Mouse (Mus musculus): Measurements from ENCODE around the gene Pex14. TPM values are rescaled to one million over a fixed set of nuclear protein-coding genes. Genes with fewer than 3 reads are reported as not detected.
A peak's percentile ranks its signal among the peaks of the same experiment; 100 is the strongest.

Gene Pex14
- total RNA-seq, 2 experiments from 2014 or later = 22.8 to 24.0 TPM

- no peak for DNase-seq (ENCODE audit: low spot score)
Observed at GRCm38 (mm10) chr4:149057470-149057869, 42.2 kb downstream of the Pex14 start.

GRCm38 (mm10) chr4:149056957-149057356, 42.7 kb downstream of the Pex14 start:
- no peak for DNase-seq (ENCODE audit: low spot score)

GRCm38 (mm10) chr4:149055847-149056246, 43.8 kb downstream of the Pex14 start:
- DNase-seq (ENCODE audit: low spot score) = no peak

GRCm38 (mm10) chr4:149049351-149050159, 50.1 kb downstream of the Pex14 start:
- DNase-seq (ENCODE audit: low spot score) = peak; percentile 17

- DNase-seq (ENCODE audit: low spot score) = no peak
Observed at GRCm38 (mm10) chr4:149048625-149049228, 50.9 kb downstream of the Pex14 start.

- peak; percentile 58 for DNase-seq (ENCODE audit: low spot score)
Observed at GRCm38 (mm10) chr4:149047360-149047759, 52.3 kb downstream of the Pex14 start.

GRCm38 (mm10) chr4:149045885-149046284, 53.8 kb downstream of the Pex14 start:
- no peak for DNase-seq (ENCODE audit: low spot score)

- DNase-seq (ENCODE audit: low spot score) = no peak
Observed at GRCm38 (mm10) chr4:149040289-149040688, 59.4 kb downstream of the Pex14 start.

GRCm38 (mm10) chr4:149037706-149038105, 62.0 kb downstream of the Pex14 start:
- DNase-seq (ENCODE audit: low spot score) = no peak

GRCm38 (mm10) chr4:149036592-149036991, 63.1 kb downstream of the Pex14 start:
- no peak for DNase-seq (ENCODE audit: low spot score)

GRCm38 (mm10) chr4:149031507-149031906, 68.2 kb downstream of the Pex14 start:
- no peak for DNase-seq (ENCODE audit: low spot score)

- DNase-seq (ENCODE audit: low spot score) = no peak
Observed at GRCm38 (mm10) chr4:149027571-149027970, 72.1 kb downstream of the Pex14 start.

- no peak for DNase-seq (ENCODE audit: low spot score)
Observed at GRCm38 (mm10) chr4:149025242-149025641, 74.4 kb downstream of the Pex14 start.

- no peak for DNase-seq (ENCODE audit: low spot score)
Observed at GRCm38 (mm10) chr4:149021021-149021420, 78.7 kb downstream of the Pex14 start.

- no peak for DNase-seq (ENCODE audit: low spot score)
Observed at GRCm38 (mm10) chr4:149019456-149019855, 80.2 kb downstream of the Pex14 start.

GRCm38 (mm10) chr4:149006756-149007155, 92.9 kb downstream of the Pex14 start:
- DNase-seq (ENCODE audit: low spot score) = no peak

- no peak for DNase-seq (ENCODE audit: low spot score)
Observed at GRCm38 (mm10) chr4:149006107-149006506, 93.6 kb downstream of the Pex14 start.

GRCm38 (mm10) chr4:149002441-149003093, 97.1 kb downstream of the Pex14 start:
- no peak for DNase-seq (ENCODE audit: low spot score)

GRCm38 (mm10) chr4:149001515-149001914, 98.2 kb downstream of the Pex14 start:
- DNase-seq (ENCODE audit: low spot score) = no peak

- no peak for DNase-seq (ENCODE audit: low spot score)
Observed at GRCm38 (mm10) chr4:149000746-149001145, 98.9 kb downstream of the Pex14 start.

- DNase-seq (ENCODE audit: low spot score) = no peak
Observed at GRCm38 (mm10) chr4:148993948-148994347, 105.7 kb downstream of the Pex14 start.

GRCm38 (mm10) chr4:148990038-148990437, 109.6 kb downstream of the Pex14 start:
- no peak for DNase-seq (ENCODE audit: low spot score)

All from gastrocnemius, adult 18-20 months (tissue).